Mouse (Mus musculus): ENCODE data around the gene Ppp1r36. TPM values are rescaled to one million over a fixed set of nuclear protein-coding genes. Genes with fewer than 3 reads are reported as not detected.

Gene Ppp1r36
- polyA plus RNA-seq, 1 experiment from 2014 or later, result 0.15 TPM

DNA sequence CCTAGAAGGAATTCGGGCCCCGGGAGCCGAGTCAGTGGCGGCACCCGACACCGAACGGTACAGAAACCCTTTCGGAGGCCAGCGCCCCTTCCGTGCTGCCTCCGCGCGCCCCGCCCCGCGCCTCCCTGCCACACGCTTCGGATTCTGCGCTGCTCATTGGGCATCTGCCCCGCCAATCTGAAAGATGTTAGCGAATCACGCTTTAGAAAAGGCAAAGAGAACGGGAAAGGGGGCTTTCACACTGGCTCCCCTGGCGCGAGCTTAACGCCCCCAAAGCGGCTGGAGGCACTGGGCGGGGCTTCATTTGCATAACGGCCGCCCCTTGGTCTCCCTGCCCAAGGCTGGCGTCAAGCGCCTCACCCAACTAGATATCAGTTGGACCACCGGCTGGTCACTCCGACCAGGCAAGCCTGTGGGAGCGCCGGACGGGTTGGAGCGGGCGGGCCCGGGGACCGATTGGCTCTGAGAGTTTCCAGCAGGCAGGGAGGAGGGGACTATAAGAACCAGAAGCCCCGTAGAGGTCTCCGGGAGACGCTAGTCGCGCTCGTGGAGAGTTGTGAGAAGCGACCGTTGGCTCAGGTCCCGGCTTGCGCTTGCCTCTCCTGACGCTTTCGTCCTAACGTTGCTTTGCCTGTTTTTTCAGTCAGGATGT, 13.3 kb upstream of the Ppp1r36 start, which contains the start of gene Hspa2:
TSS of gene Hspa2 (plus strand) at position 291 of the 652 bp plus-strand sequence.
- Histone ChIP-seq H3K4me1 (ENCODE audit: insufficient read depth) (peaks cover 25% of the 10 kb centered on the region), H3K36me3 (replicated peaks; ENCODE audit: insufficient read depth, low read length) (no peaks in the 10 kb centered on the region), H3K9ac (replicated peaks) (peak within 1 kb of the TSS; percentile 73), H3K9me3 (ENCODE audit: low read length) (no peaks in the 10 kb centered on the region), H3K27me3 (ENCODE audit: insufficient read depth, low read length) (peaks cover 33% of the 10 kb centered on the region), H3K4me3 (ENCODE audit: low read depth, low read length) (peak within 1 kb of the TSS; percentile 76), H3K4me2 (ENCODE audit: low read depth, low read length) (peak within 1 kb of the TSS; percentile 89), H3K27ac (ENCODE audit: low read depth) (peak within 1 kb of the TSS; percentile 88)
- WGBS (ENCODE audit: insufficient replicate concordance), result under 1% methylated on average over 54 of the region's 54 CpGs
- TF ChIP-seq CTCF (IDR thresholded peaks at IDR 0.05; ENCODE audit: low read depth) (0 out of 2 replicates have a peak, but pooled peaks have one; percentile 1), EP300 (IDR thresholded peaks at IDR 0.05; ENCODE audit: low read depth) (no peak; the same call in 1 of the 2 replicates)
- peak; percentile 93 for ATAC-seq
- DNase-seq, result peak; percentile 97

DNA sequence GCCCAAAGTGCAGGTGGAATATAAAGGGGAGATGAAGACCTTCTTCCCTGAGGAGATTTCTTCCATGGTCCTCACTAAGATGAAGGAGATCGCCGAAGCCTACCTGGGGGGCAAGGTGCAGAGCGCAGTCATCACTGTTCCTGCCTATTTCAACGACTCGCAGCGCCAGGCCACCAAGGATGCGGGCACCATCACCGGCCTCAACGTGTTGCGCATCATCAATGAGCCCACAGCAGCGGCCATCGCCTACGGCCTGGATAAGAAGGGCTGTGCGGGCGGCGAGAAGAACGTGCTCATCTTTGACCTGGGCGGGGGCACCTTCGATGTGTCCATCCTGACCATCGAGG, 12.5 kb upstream of the Ppp1r36 start:
- DNase-seq (peak; percentile 21), ATAC-seq (no peak)
- Histone ChIP-seq H3K9me3 (ENCODE audit: low read length) (no peaks in the 10 kb centered on the region), H3K4me1 (ENCODE audit: insufficient read depth) (peaks cover 25% of the 10 kb centered on the region), H3K4me3 (ENCODE audit: low read depth, low read length) (peak overlapping the region; percentile 76), H3K27ac (ENCODE audit: low read depth) (no peak overlapping the region), H3K36me3 (replicated peaks; ENCODE audit: insufficient read depth, low read length) (no peaks in the 10 kb centered on the region), H3K27me3 (ENCODE audit: insufficient read depth, low read length) (peaks cover 33% of the 10 kb centered on the region), H3K9ac (replicated peaks) (no peak overlapping the region), H3K4me2 (ENCODE audit: low read depth, low read length) (peak overlapping the region; percentile 89)
- no peak for TF ChIP-seq EP300 (IDR thresholded peaks at IDR 0.05; ENCODE audit: low read depth)
- TF ChIP-seq CTCF (IDR thresholded peaks at IDR 0.05; ENCODE audit: low read depth), result 0 out of 2 replicates have a peak, but pooled peaks have one; percentile 0
- WGBS (ENCODE audit: insufficient replicate concordance), result 12% methylated on average over 20 of the region's 20 CpGs

DNA sequence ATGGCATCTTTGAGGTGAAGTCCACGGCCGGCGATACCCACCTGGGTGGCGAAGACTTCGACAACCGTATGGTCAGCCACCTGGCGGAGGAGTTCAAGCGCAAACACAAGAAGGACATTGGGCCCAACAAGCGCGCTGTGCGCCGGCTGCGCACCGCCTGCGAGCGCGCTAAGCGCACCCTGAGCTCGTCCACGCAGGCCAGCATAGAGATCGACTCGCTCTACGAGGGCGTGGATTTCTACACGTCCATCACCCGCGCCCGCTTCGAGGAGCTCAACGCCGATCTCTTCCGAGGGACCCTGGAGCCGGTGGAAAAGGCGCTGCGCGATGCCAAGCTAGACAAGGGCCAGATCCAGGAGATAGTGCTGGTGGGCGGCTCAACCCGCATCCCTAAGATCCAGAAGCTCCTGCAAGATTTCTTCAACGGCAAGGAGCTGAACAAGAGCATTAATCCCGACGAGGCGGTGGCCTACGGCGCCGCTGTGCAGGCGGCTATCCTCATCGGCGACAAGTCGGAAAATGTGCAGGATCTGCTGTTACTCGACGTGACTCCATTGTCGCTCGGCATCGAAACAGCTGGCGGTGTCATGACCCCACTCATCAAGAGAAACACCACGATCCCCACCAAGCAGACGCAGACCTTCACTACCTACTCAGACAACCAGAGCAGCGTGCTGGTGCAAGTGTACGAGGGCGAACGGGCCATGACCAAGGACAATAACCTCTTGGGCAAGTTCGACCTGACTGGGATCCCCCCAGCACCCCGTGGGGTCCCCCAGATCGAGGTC, 12.0 kb upstream of the Ppp1r36 start:
- Histone ChIP-seq H3K4me1 (ENCODE audit: insufficient read depth) (peaks cover 25% of the 10 kb centered on the region), H3K4me2 (ENCODE audit: low read depth, low read length) (peak overlapping the region; percentile 89), H3K27ac (ENCODE audit: low read depth) (no peak overlapping the region), H3K36me3 (replicated peaks; ENCODE audit: insufficient read depth, low read length) (no peaks in the 10 kb centered on the region), H3K27me3 (ENCODE audit: insufficient read depth, low read length) (peaks cover 33% of the 10 kb centered on the region), H3K4me3 (ENCODE audit: low read depth, low read length) (peak overlapping the region; percentile 76), H3K9me3 (ENCODE audit: low read length) (no peaks in the 10 kb centered on the region), H3K9ac (replicated peaks) (no peak overlapping the region)
- ATAC-seq (no peak), DNase-seq (peak; percentile 18)
- TF ChIP-seq CTCF (IDR thresholded peaks at IDR 0.05; ENCODE audit: low read depth) (no peak), EP300 (IDR thresholded peaks at IDR 0.05; ENCODE audit: low read depth) (no peak)
- 6% methylated on average over 64 of the region's 64 CpGs for WGBS (ENCODE audit: insufficient replicate concordance)

DNA sequence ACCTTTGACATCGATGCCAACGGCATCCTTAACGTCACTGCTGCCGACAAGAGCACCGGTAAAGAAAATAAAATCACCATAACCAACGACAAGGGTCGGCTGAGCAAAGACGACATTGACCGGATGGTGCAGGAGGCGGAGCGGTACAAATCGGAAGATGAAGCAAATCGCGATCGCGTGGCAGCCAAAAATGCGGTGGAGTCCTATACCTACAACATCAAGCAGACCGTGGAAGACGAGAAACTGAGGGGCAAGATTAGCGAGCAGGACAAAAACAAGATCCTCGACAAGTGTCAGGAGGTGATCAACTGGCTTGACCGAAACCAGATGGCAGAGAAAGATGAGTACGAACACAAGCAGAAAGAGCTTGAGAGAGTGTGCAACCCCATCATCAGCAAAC, 11.4 kb upstream of the Ppp1r36 start:
- no peak overlapping the region for H3K9ac ChIP-seq (replicated peaks)
- peaks cover 25% of the 10 kb centered on the region for H3K4me1 ChIP-seq (ENCODE audit: insufficient read depth)
- DNase-seq (peak; percentile 20), ATAC-seq (no peak)
- H3K9me3 ChIP-seq (ENCODE audit: low read length), result no peaks in the 10 kb centered on the region
- TF ChIP-seq EP300 (IDR thresholded peaks at IDR 0.05; ENCODE audit: low read depth), result no peak
- TF ChIP-seq CTCF (IDR thresholded peaks at IDR 0.05; ENCODE audit: low read depth), result no peak
- peaks cover 33% of the 10 kb centered on the region for H3K27me3 ChIP-seq (ENCODE audit: insufficient read depth, low read length)
- H3K4me3 ChIP-seq (ENCODE audit: low read depth, low read length), result peak overlapping the region; percentile 76
- no peaks in the 10 kb centered on the region for H3K36me3 ChIP-seq (replicated peaks; ENCODE audit: insufficient read depth, low read length)
- 4% methylated on average over 23 of the region's 23 CpGs for WGBS (ENCODE audit: insufficient replicate concordance)
- no peak overlapping the region for H3K27ac ChIP-seq (ENCODE audit: low read depth)
- H3K4me2 ChIP-seq (ENCODE audit: low read depth, low read length), result peak overlapping the region; percentile 89

DNA sequence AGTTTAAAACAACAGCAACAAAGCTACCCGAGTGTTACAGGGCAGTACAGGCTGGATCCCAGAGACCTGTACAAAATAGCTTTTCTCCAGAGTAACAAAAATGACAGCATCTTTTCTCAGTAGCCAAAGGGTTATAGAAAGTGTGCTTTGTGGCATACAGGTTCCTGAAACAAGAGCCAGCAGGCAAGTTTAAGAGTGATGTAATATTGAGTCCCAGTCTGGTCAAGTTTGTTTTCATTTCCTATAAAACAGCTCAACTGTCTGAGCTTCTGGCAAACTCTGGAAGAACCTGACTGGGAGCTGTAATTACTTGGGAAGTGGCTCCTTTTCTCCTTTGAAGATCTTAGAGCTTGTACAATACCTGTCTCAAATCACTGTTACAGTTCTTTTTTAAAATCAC, 10.2 kb upstream of the Ppp1r36 start:
- Histone ChIP-seq H3K9ac (replicated peaks) (no peak overlapping the region), H3K9me3 (ENCODE audit: low read length) (no peaks in the 10 kb centered on the region), H3K27me3 (ENCODE audit: insufficient read depth, low read length) (peaks cover 33% of the 10 kb centered on the region), H3K36me3 (replicated peaks; ENCODE audit: insufficient read depth, low read length) (no peaks in the 10 kb centered on the region), H3K4me2 (ENCODE audit: low read depth, low read length) (no peak overlapping the region), H3K4me3 (ENCODE audit: low read depth, low read length) (no peak overlapping the region), H3K4me1 (ENCODE audit: insufficient read depth) (peaks cover 25% of the 10 kb centered on the region), H3K27ac (ENCODE audit: low read depth) (no peak overlapping the region)
- TF ChIP-seq EP300 (IDR thresholded peaks at IDR 0.05; ENCODE audit: low read depth) (no peak), CTCF (IDR thresholded peaks at IDR 0.05; ENCODE audit: low read depth) (no peak)
- 53% methylated on average over 1 of the region's 1 CpGs for whole genome bisulfite sequencing (ENCODE audit: insufficient replicate concordance)
- no peak for DNase-seq
- no peak for ATAC-seq

DNA sequence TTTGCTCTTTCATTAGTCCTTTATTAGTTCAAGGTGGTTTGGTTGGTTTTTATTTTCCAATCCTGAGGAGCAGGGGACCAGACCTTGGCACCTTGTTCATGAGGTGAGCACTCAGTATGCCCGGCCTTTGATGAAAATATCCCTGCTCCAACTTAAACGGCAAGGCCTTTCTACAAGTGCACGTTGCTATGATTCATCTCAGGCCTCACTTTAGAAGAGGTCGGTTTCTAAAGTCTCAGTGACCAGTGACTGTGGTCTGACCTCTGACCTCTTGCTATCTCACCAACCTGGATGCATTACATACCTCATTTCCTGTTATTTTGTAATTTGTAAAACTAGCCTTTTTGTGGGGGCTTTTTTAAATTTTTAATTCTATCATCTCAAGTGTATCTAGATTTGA, 8.2 kb upstream of the Ppp1r36 start:
- Histone ChIP-seq H3K36me3 (replicated peaks; ENCODE audit: insufficient read depth, low read length) (no peaks in the 10 kb centered on the region), H3K27me3 (ENCODE audit: insufficient read depth, low read length) (peaks cover 33% of the 10 kb centered on the region), H3K9ac (replicated peaks) (no peak overlapping the region), H3K4me3 (ENCODE audit: low read depth, low read length) (no peak overlapping the region), H3K4me2 (ENCODE audit: low read depth, low read length) (no peak overlapping the region), H3K9me3 (ENCODE audit: low read length) (no peaks in the 10 kb centered on the region), H3K27ac (ENCODE audit: low read depth) (no peak overlapping the region), H3K4me1 (ENCODE audit: insufficient read depth) (peaks cover 19% of the 10 kb centered on the region)
- DNase-seq (no peak), ATAC-seq (no peak)
- 52% methylated on average over 4 of the region's 4 CpGs for WGBS (ENCODE audit: insufficient replicate concordance)
- TF ChIP-seq CTCF (IDR thresholded peaks at IDR 0.05; ENCODE audit: low read depth) (no peak), EP300 (IDR thresholded peaks at IDR 0.05; ENCODE audit: low read depth) (no peak)
